Mouse (Mus musculus) heart, postnatal 0 days (tissue): Measurements from ENCODE around the gene Sult1d1. TPM values are rescaled to one million over a fixed set of nuclear protein-coding genes. Genes with fewer than 3 reads are reported as not detected.

ENCODE experiments used
- ATAC-seq: fragments of 200-750 bp; cut with Nextera tagmentation; 2 replicates; pipeline ENCODE4 v1.8.0; 2017; ENCODE audit warnings: low read depth, moderate number of reproducible peaks, moderate library complexity; ENCODE audit not compliant: insufficient read depth
- DNase-seq: peaks from one replicate; pipeline ENCODE4 v3.0.0-alpha.2; 2016; ENCODE audit warnings: low spot score
- H3K27ac ChIP-seq: fragments of 300-500 bp; sonication (generic); 2 replicates; pipeline ENCODE4 v1.5.1; 2014; ENCODE audit warnings: low read depth, mild to moderate bottlenecking
- H3K27me3 ChIP-seq: fragments of 300-500 bp; sonication (generic); 2 replicates; pipeline ENCODE4 v1.6.1; 2014; ENCODE audit warnings: low read length, mixed read lengths; ENCODE audit not compliant: control insufficient read depth, insufficient read depth
- H3K36me3 ChIP-seq: fragments of 300-500 bp; sonication (generic); replicated peaks from 2 replicates; pipeline ENCODE4 v1.6.1; 2014; ENCODE audit warnings: low read length, mixed read lengths; ENCODE audit not compliant: control insufficient read depth, insufficient read depth
- H3K4me1 ChIP-seq: fragments of 300-500 bp; sonication (generic); 2 replicates; pipeline ENCODE4 v1.6.1; 2014; ENCODE audit warnings: antibody characterized with exemption; ENCODE audit not compliant: control insufficient read depth, insufficient read depth
- H3K4me2 ChIP-seq: fragments of 300-500 bp; sonication (generic); 2 replicates; pipeline ENCODE4 v1.6.1; 2014; ENCODE audit warnings: low read depth, mild to moderate bottlenecking, low read length, moderate library complexity
- H3K4me3 ChIP-seq: fragments of 300-500 bp; sonication (generic); 2 replicates; pipeline ENCODE4 v1.5.1; 2014; ENCODE audit warnings: low read depth, low read length
- H3K9ac ChIP-seq: fragments of 300-500 bp; sonication (generic); replicated peaks from 2 replicates; pipeline ENCODE4 v1.6.1; 2014; ENCODE audit warnings: low read depth, low read length, mixed read lengths
- H3K9me3 ChIP-seq: fragments of 300-500 bp; sonication (generic); replicated peaks from 2 replicates; pipeline ENCODE4 v1.6.1; 2016; ENCODE audit warnings: low read length; ENCODE audit not compliant: control insufficient read depth
- CTCF ChIP-seq: IDR thresholded peaks from 2 replicates; pipeline ENCODE4 v1.5.1; 2016; ENCODE audit warnings: antibody characterized with exemption, control low read depth, low read depth
- EP300 ChIP-seq: IDR thresholded peaks from 2 replicates; pipeline ENCODE4 v1.6.1; 2016; ENCODE audit warnings: antibody characterized with exemption, low read depth
- WGBS: fragments of 180-500 bp; shearing (Covaris S2); extraction: QIAGEN DNeasy Blood & Tissue Kit; methylation state at CpG from one replicate; pipeline ENCODE4 v1.1.7; 2014; 5-methylcytosine and 5-hydroxymethylcytosine counted together
- polyA plus RNA-seq: library from polyadenylated mRNA; unstranded; fragments of >200 nt; fragmentation: Nextera tagmentation; extraction: Ambion mirVana; gene quantifications from 2 replicates; pipeline ENCODE4 v1.2.1, GENCODE M21; 2015
- total RNA-seq: library from RNA; depleted of rRNA; stranded (reverse); fragments of >200 nt; gene quantifications from 2 replicates; pipeline ENCODE4 v1.2.3, GENCODE M21; 2014; ENCODE audit warnings: low replicate concordance

Sult1d1 gene
- total and polyA plus RNA-seq, 2 experiments from 2014 or later, result not detected

DNA sequence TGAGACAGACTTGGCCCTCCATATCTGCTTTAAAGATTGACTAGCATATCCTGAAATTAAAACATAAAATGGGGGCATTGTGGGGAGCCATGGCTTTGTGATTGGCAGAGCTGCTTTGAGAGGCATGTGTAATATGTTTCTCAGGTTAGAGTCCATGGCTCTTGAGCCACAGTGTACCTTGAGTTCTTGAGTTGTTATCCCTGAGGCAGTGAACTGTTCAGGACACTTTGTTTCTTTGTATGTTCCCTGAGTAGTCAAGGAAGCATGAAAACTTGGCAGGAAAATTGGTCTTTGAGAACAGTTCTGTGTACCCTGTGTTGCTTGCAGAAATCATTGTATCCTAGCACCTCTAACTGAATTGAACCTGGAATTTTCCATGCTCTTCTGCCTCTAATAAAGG lies 5.9 kb downstream of the Sult1d1 start:
- no peaks in the 10 kb centered on the region for H3K4me1 ChIP-seq
- no peaks in the 10 kb centered on the region for H3K27me3 ChIP-seq
- no peak overlapping the region for H3K27ac ChIP-seq
- H3K36me3 ChIP-seq, result no peaks in the 10 kb centered on the region
- H3K4me3 ChIP-seq, result no peak overlapping the region
- no peaks in the 10 kb centered on the region for H3K9me3 ChIP-seq
- TF ChIP-seq CTCF, result no peak
- TF ChIP-seq EP300, result no peak
- H3K4me2 ChIP-seq, result no peak overlapping the region
- H3K9ac ChIP-seq, result no peak overlapping the region
- DNase-seq (no peak), ATAC-seq (no peak)

DNA sequence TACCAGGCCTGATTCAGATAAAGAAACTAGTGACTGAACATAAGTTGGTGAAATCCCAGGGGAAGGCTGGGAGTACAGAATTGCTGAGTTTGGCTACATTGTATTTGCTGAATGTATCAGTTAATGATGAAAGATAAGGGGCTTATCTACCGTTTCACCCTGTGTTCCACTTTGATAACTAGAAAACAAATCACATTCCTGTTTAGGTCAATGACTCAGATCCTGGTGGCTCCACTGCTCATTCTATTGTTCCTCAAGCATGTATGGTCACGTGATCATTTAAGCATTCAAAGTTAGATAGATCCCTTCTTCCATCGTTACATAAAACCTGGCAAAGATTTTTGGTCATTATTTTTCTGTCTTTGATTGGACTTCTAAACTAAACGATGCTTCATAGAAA lies 6.3 kb downstream of the Sult1d1 start:
- 61% methylated on average over 4 of the region's 4 CpGs for WGBS
- Histone ChIP-seq H3K9me3 (no peaks in the 10 kb centered on the region), H3K27me3 (no peaks in the 10 kb centered on the region), H3K4me1 (no peaks in the 10 kb centered on the region), H3K27ac (no peak overlapping the region), H3K4me2 (no peak overlapping the region), H3K36me3 (no peaks in the 10 kb centered on the region), H3K9ac (no peak overlapping the region), H3K4me3 (no peak overlapping the region)
- ATAC-seq (no peak), DNase-seq (no peak)
- TF ChIP-seq EP300, result no peak
- TF ChIP-seq CTCF, result no peak

DNA sequence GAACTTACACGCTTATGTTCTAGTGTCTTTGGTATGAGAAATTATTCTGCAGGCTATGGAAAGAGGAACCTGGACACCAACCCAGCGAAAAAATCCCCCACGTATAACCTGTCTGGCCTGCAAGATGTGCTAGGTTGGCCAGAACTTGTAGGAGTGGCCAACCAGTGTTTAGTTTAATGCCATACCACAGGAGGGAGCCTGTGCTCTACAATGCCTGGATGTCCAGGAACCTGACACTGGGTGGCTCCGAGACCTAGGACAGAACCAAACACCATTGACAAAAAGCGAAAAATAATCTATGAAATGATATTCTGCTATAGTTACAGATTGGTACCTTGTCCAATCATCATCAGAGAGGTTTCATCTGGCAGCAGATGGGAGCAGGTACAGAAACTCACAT lies 8.7 kb downstream of the Sult1d1 start:
- no peaks in the 10 kb centered on the region for H3K9me3 ChIP-seq
- H3K4me3 ChIP-seq, result no peak overlapping the region
- WGBS, result 55% methylated on average over 5 of the region's 5 CpGs
- no peak overlapping the region for H3K4me2 ChIP-seq
- TF ChIP-seq CTCF, result no peak
- TF ChIP-seq EP300, result no peak
- no peak for DNase-seq
- no peak overlapping the region for H3K27ac ChIP-seq
- no peak overlapping the region for H3K9ac ChIP-seq
- no peaks in the 10 kb centered on the region for H3K27me3 ChIP-seq
- H3K36me3 ChIP-seq, result no peaks in the 10 kb centered on the region
- no peak for ATAC-seq
- no peaks in the 10 kb centered on the region for H3K4me1 ChIP-seq

DNA sequence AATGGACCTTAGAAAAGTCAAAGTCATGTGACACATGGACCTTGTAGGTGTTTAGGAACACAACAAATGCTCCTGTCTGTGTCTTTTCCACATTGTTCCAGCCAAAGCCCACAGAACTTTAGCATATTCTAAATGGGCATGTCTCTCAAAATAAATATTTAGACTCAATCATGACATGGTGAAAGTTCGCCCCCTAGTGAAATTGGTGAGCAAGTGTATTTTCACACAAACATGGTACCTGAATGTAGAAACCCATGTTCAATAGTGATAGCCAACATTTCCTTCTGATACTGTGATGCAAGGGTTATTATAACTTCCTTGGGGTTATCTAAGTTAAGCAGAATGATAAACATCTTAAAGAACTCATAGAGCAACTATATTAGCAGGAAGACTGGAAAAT lies 17.9 kb downstream of the Sult1d1 start:
- H3K9ac ChIP-seq, result no peak overlapping the region
- no peaks in the 10 kb centered on the region for H3K27me3 ChIP-seq
- 22% methylated on average over 1 of the region's 1 CpGs for WGBS
- no peaks in the 10 kb centered on the region for H3K4me1 ChIP-seq
- ATAC-seq (no peak), DNase-seq (no peak)
- no peaks in the 10 kb centered on the region for H3K36me3 ChIP-seq
- no peak overlapping the region for H3K27ac ChIP-seq
- no peaks in the 10 kb centered on the region for H3K9me3 ChIP-seq
- H3K4me3 ChIP-seq, result no peak overlapping the region
- H3K4me2 ChIP-seq, result no peak overlapping the region
- TF ChIP-seq CTCF (no peak), EP300 (no peak)

DNA sequence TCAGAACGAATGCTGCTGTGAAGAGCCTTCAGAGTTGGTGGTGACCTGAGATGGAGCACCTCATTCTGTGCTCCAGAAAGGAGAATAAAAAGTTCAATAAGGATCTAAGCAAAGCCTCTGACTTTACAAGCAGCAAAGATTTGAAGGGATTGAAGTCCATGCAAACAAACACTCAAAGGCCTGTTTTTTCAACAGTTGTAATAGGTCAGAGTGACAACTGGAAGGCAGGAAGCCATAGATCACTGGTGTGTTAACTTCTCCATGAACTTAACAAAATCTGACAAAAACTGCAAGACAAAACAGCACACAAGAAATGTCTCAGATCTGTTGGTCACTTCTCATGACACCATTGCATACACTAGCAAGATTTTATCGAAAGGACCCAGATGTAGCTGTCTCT lies 30.7 kb downstream of the Sult1d1 start, which contains the start of gene Sult1b1:
TSS of gene Sult1b1 (minus strand) at position 85 of the 400 bp plus-strand sequence.
- Histone ChIP-seq H3K9me3 (no peaks in the 10 kb centered on the region), H3K36me3 (no peaks in the 10 kb centered on the region), H3K4me2 (no peak within 1 kb of the TSS), H3K9ac (no peak within 1 kb of the TSS), H3K27ac (no peak within 1 kb of the TSS), H3K27me3 (no peaks in the 10 kb centered on the region), H3K4me3 (no peak within 1 kb of the TSS), H3K4me1 (no peaks in the 10 kb centered on the region)
- no peak for ATAC-seq
- 79% methylated on average over 2 of the region's 2 CpGs for WGBS
- no peak for DNase-seq
- TF ChIP-seq CTCF (no peak), EP300 (no peak)

DNA sequence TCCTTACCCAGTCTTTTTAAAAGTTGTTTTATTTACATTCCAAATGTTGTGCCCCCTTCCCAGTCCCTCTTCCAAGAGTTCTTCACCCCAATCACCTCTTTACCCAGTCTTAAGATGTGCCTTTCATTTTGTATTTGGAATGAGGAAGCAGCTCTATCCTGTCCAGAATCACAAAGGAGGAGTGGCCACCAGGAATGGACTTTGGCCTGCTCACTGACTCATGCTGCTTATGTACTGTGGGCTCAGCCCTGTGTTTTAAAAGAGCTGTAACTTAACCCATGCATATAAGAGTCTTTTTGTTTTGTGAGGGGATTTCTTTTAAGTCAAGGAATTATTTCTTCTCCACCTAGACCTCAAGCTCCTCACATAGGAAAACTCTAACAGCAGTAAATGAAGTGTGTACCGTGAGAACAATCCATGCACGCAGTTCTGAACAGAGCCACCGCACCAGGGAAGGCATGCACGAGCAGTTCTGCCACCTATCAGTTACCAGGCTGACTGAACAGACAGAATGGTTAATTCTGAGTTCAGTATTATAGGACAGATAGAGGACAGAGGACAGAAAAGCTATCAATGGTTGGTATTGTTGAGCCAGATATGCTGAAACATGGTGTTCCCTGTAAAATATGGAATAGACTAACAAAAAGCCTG lies 32.7 kb downstream of the Sult1d1 start:
- Histone ChIP-seq H3K4me2 (no peak overlapping the region), H3K27ac (no peak overlapping the region), H3K27me3 (no peaks in the 10 kb centered on the region), H3K4me1 (no peaks in the 10 kb centered on the region), H3K4me3 (no peak overlapping the region), H3K9ac (no peak overlapping the region), H3K36me3 (no peaks in the 10 kb centered on the region), H3K9me3 (no peaks in the 10 kb centered on the region)
- DNase-seq (no peak), ATAC-seq (no peak)
- 76% methylated on average over 4 of the region's 4 CpGs for WGBS
- no peak for TF ChIP-seq EP300
- TF ChIP-seq CTCF, result no peak
